Mouse (Mus musculus) limb, embryonic 10.5 days (tissue): Measurements from ENCODE around the gene Olfr33. TPM values are rescaled to one million over a fixed set of nuclear protein-coding genes. Genes with fewer than 3 reads are reported as not detected.
A peak's percentile ranks its signal among the peaks of the same experiment; 100 is the strongest.

Experiments used
- DNase-seq: peaks from one replicate; pipeline ENCODE4 v3.0.0-alpha.2; 2017; ENCODE audit warnings: low spot score
- H3K27ac ChIP-seq: fragments of 300-500 bp; sonication (generic); 2 replicates; pipeline ENCODE4 v1.5.1; 2016; ENCODE audit warnings: mild to moderate bottlenecking
- H3K27me3 ChIP-seq: fragments of 300-500 bp; sonication (generic); 2 replicates; pipeline ENCODE4 v1.6.1; 2016; ENCODE audit warnings: low read depth, mild to moderate bottlenecking; ENCODE audit not compliant: poor library complexity, severe bottlenecking
- H3K36me3 ChIP-seq: fragments of 300-500 bp; sonication (generic); 2 replicates; pipeline ENCODE4 v1.6.1; 2016; ENCODE audit warnings: mild to moderate bottlenecking, moderate library complexity
- H3K4me1 ChIP-seq: fragments of 300-500 bp; sonication (generic); 2 replicates; pipeline ENCODE4 v1.6.1; 2016
- H3K4me3 ChIP-seq: fragments of 300-500 bp; sonication (generic); 2 replicates; pipeline ENCODE4 v1.5.1; 2016; ENCODE audit warnings: mild to moderate bottlenecking, moderate library complexity
- H3K9me3 ChIP-seq: fragments of 300-500 bp; sonication (generic); replicated peaks from 2 replicates; pipeline ENCODE4 v1.6.1; 2016; ENCODE audit warnings: mild to moderate bottlenecking
- WGBS: fragments of 180-500 bp; shearing (Covaris S2); methylation state at CpG from one replicate; pipeline ENCODE4 v1.1.7; 2016; 5-methylcytosine and 5-hydroxymethylcytosine counted together
- polyA plus RNA-seq: library from polyadenylated mRNA; unstranded; fragments of >200 nt; fragmentation: Nextera tagmentation; extraction: Ambion mirVana; gene quantifications from 2 replicates; pipeline ENCODE4 v1.2.1, GENCODE M21; 2016

Olfr33 gene
- not detected in 2 replicates for polyA plus RNA-seq

DNA sequence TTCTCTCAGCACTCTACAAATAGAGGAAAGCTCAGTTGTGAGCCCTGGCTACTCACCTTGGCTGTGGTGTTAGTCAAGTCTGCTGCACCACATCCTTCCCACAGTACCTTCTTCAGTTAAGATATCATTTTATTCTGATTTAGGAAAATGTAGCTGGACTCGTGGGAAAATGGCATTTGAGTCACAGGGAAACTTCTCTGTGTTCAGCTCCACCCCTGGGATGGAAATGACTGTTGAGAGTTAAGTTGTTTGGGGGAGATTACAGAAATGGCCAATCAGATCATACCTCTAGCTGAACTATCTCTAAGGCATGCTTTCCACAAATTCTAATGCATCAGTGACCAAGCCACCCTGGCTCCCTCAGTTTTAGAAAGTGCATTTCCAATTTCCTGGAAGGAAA, at the start of gene Olfr33:
TSS of gene Olfr33 (minus strand) at position 101 of the 400 bp plus-strand sequence.
- Histone ChIP-seq H3K27ac (no peak within 1 kb of the TSS), H3K36me3 (no peaks in the 10 kb centered on the region), H3K4me1 (no peaks in the 10 kb centered on the region), H3K27me3 (no peaks in the 10 kb centered on the region), H3K9me3 (no peaks in the 10 kb centered on the region), H3K4me3 (no peak within 1 kb of the TSS)
- DNase-seq = no peak
- 58% methylated on average over 1 of the region's 1 CpGs for WGBS

GRCm38 (mm10) chr7:102759266-102759665, 40.4 kb upstream of the Olfr33 start, which contains the start of the genes Olfr560 and Olfr78:
Gene Olfr560 (minus strand): TSS chr7:102759366.
Gene Olfr78 (minus strand): TSS chr7:102759471.
- no peak for DNase-seq
- no peaks in the 10 kb centered on the region for H3K27me3 ChIP-seq
- H3K9me3 ChIP-seq = no peaks in the 10 kb centered on the region
- H3K36me3 ChIP-seq = no peaks in the 10 kb centered on the region
- 78% methylated on average over 4 of the region's 4 CpGs for WGBS
- no peak within 1 kb of the TSS for H3K4me3 ChIP-seq
- no peak within 1 kb of the TSS for H3K27ac ChIP-seq
- no peaks in the 10 kb centered on the region for H3K4me1 ChIP-seq

GRCm38 (mm10) chr7:102752086-102752485, 33.2 kb upstream of the Olfr33 start:
- Histone ChIP-seq H3K27ac (no peak overlapping the region), H3K27me3 (no peaks in the 10 kb centered on the region), H3K9me3 (no peaks in the 10 kb centered on the region), H3K4me3 (no peak overlapping the region), H3K36me3 (no peaks in the 10 kb centered on the region), H3K4me1 (no peaks in the 10 kb centered on the region)
- DNase-seq = no peak
- 23% methylated on average over 1 of the region's 1 CpGs for WGBS

DNA sequence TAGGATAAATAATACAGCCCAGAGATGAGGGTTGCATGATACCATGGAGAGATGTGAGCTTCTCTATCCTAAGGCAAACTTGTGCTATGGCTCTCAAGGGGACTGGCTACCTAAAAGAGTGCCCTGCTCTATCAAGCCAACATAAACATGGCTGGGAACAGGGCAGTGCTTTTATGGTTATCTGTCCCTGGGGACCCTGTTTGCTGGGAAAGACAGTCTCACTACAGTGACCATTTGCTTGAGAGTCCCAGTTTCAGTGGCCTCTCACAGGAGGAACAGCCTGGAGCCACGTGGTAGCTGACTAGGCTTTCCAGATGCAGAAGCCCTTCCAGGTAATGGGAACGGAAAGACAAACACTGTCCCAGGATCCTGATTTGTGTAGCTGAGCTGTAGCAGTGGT, 18.8 kb upstream of the Olfr33 start:
- 68% methylated on average over 2 of the region's 2 CpGs for WGBS
- Histone ChIP-seq H3K4me3 (no peak overlapping the region), H3K4me1 (no peaks in the 10 kb centered on the region)

DNA sequence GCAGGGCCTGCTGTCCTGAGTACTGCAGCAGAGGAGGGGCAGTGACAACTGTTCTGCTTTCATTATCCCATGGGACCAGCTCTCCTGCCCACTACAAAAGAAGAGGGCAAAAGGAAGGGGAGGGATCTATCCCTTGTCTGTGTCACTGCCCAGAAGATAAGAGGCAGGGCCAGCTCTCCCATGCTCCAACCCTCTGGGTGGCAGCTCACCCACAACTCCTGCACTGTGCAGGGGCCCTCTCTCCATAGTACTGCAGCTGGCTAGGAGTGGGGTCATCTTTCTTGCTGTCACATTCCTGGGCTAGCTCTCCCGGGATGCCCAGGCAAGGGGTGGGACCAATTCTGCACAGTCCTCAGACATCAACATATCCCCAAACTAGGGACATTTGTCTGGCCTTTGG, 14.9 kb upstream of the Olfr33 start:
- H3K4me1 ChIP-seq = no peaks in the 10 kb centered on the region
- WGBS = 31% methylated on average over 1 of the region's 1 CpGs
- H3K27ac ChIP-seq = no peak overlapping the region
- H3K4me3 ChIP-seq = no peak overlapping the region
- DNase-seq = no peak
- no peaks in the 10 kb centered on the region for H3K9me3 ChIP-seq
- H3K36me3 ChIP-seq = no peaks in the 10 kb centered on the region
- H3K27me3 ChIP-seq = no peaks in the 10 kb centered on the region

More for the DNA sequence above, 18.8 kb upstream of the Olfr33 start:
- Histone ChIP-seq H3K27me3 (no peaks in the 10 kb centered on the region), H3K27ac (no peak overlapping the region), H3K36me3 (no peaks in the 10 kb centered on the region), H3K9me3 (no peaks in the 10 kb centered on the region)
- DNase-seq = no peak

- H3K36me3 ChIP-seq = no peaks in the 10 kb centered on the region
- H3K4me1 ChIP-seq = no peaks in the 10 kb centered on the region
- no peak within 1 kb of the TSS for H3K27ac ChIP-seq
- no peak within 1 kb of the TSS for H3K4me3 ChIP-seq
- no peak for DNase-seq
- H3K27me3 ChIP-seq = no peaks in the 10 kb centered on the region
- H3K9me3 ChIP-seq = no peaks in the 10 kb centered on the region
Observed at GRCm38 (mm10) chr7:102727391-102727790, 8.5 kb upstream of the Olfr33 start, which contains the start of gene Olfr559. Gene Olfr559 (minus strand): TSS chr7:102727491.

- Histone ChIP-seq H3K27me3 (no peaks in the 10 kb centered on the region), H3K9me3 (no peaks in the 10 kb centered on the region), H3K4me3 (no peak within 1 kb of the TSS), H3K36me3 (no peaks in the 10 kb centered on the region), H3K27ac (no peak within 1 kb of the TSS), H3K4me1 (no peaks in the 10 kb centered on the region)
- no peak for DNase-seq
Observed at GRCm38 (mm10) chr7:102701915-102702314, 17.0 kb downstream of the Olfr33 start, which contains the start of gene Olfr558. Gene Olfr558 (plus strand): TSS chr7:102702215.

DNA sequence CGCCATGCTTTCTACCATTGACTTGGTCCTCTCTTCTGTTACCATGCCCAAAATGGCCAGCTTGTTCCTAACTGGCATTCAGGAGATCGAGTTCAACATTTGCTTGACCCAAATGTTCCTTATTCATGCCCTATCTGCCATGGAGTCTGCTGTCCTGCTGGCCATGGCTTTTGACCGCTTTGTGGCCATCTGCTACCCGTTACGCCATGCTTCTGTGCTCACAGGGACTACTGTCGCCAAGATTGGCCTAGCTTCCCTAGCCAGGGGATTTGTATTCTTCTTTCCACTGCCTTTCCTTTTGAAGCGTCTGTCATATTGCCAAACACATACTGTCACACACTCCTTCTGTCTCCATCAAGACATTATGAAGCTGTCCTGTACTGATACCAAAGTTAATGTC, 20.4 kb downstream of the Olfr33 start:
- no peak for DNase-seq
- H3K27ac ChIP-seq = no peak overlapping the region
- no peaks in the 10 kb centered on the region for H3K4me1 ChIP-seq
- no peaks in the 10 kb centered on the region for H3K27me3 ChIP-seq
- WGBS = 90% methylated on average over 7 of the region's 7 CpGs
- no peak overlapping the region for H3K4me3 ChIP-seq
- H3K36me3 ChIP-seq = no peaks in the 10 kb centered on the region
- no peaks in the 10 kb centered on the region for H3K9me3 ChIP-seq

GRCm38 (mm10) chr7:102695358-102696125, 23.3 kb downstream of the Olfr33 start, which contains the start of gene Olfr557:
Gene Olfr557 (plus strand): TSS chr7:102695910.
- Histone ChIP-seq H3K27ac (no peak within 1 kb of the TSS), H3K9me3 (no peaks in the 10 kb centered on the region), H3K4me3 (no peak within 1 kb of the TSS), H3K36me3 (no peaks in the 10 kb centered on the region), H3K4me1 (no peaks in the 10 kb centered on the region), H3K27me3 (no peaks in the 10 kb centered on the region)
- peak; percentile 62 for DNase-seq
- 84% methylated on average over 5 of the region's 5 CpGs for WGBS

GRCm38 (mm10) chr7:102686944-102687501, 31.8 kb downstream of the Olfr33 start, which contains the start of gene Trim68:
Gene Trim68 (minus strand): TSS chr7:102687327.
- H3K27me3 ChIP-seq = no peaks in the 10 kb centered on the region
- H3K4me3 ChIP-seq = peak within 1 kb of the TSS; percentile 69
- no peaks in the 10 kb centered on the region for H3K9me3 ChIP-seq
- peak; percentile 91 for DNase-seq
- no peaks in the 10 kb centered on the region for H3K36me3 ChIP-seq
- H3K27ac ChIP-seq = peak within 1 kb of the TSS; percentile 90
- H3K4me1 ChIP-seq = peaks cover 5% of the 10 kb centered on the region; the same call in 1 of the 2 replicates
- WGBS = under 1% methylated on average over 40 of the region's 40 CpGs

- Histone ChIP-seq H3K36me3 (no peaks in the 10 kb centered on the region), H3K27ac (no peak overlapping the region), H3K9me3 (no peaks in the 10 kb centered on the region), H3K4me1 (no peaks in the 10 kb centered on the region), H3K4me3 (no peak overlapping the region), H3K27me3 (no peaks in the 10 kb centered on the region)
- WGBS = 96% methylated on average over 1 of the region's 1 CpGs
- no peak for DNase-seq
Observed at GRCm38 (mm10) chr7:102681916-102682315, 37.0 kb downstream of the Olfr33 start.

DNA sequence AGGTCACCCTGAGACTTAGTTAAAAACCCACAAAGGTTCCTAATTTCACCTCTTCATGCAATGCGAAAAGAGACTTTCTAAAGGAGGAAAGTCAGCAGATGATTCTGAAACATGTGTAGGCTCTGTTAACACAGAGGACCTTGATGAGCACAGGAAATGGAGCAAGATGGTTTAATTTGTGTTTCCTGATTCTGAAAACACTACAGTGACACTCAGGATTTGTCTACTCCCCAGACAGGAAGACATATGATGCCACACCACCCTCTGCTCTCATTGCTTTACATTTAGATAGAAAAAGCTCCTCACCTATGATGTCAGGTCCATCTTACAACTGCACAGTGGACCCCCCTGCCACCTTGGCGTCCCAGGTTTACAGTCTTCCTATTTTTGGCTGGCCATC, 42.6 kb downstream of the Olfr33 start:
- Histone ChIP-seq H3K27ac (no peak overlapping the region), H3K4me1 (no peaks in the 10 kb centered on the region), H3K9me3 (no peaks in the 10 kb centered on the region), H3K36me3 (no peaks in the 10 kb centered on the region), H3K27me3 (no peaks in the 10 kb centered on the region), H3K4me3 (no peak overlapping the region)
- 90% methylated on average over 2 of the region's 2 CpGs for WGBS
- no peak for DNase-seq

DNA sequence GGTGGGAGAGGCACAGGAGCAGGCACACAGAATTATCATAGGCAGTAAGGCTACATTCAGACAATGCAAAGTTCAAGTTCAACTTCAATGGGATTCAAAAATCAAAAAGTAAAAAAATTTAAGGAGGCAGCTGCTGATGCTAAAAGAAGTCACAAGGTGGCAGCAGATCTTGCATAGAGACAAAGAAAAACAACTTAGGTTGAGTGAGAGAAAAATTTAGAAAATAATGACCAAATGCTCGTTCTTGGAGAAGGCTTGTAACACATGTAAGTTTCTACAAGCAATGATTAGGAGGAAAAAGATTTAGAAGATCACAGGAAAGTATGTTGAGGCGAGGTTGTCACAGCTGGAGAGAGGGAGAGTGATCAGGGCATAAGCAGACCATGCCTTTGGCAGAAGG, 53.5 kb downstream of the Olfr33 start:
- Histone ChIP-seq H3K27me3 (no peaks in the 10 kb centered on the region), H3K9me3 (no peaks in the 10 kb centered on the region), H3K27ac (no peak overlapping the region), H3K4me1 (no peaks in the 10 kb centered on the region), H3K4me3 (no peak overlapping the region), H3K36me3 (no peaks in the 10 kb centered on the region)
- DNase-seq = no peak
- 41% methylated on average over 2 of the region's 2 CpGs for WGBS
